Mouse (Mus musculus): ENCODE measurements around the gene Cfap52. TPM values are rescaled to one million over a fixed set of nuclear protein-coding genes. Genes with fewer than 3 reads are reported as not detected.

Gene Cfap52
- polyA plus RNA-seq (2012; rRNA removed; ENCODE audit: low replicate concordance), result not detected in 2 replicates

GRCm38 (mm10) chr11:67965242-67965883 lies at the start of gene Cfap52:
Gene Cfap52 (minus strand): TSS chr11:67965651.

GRCm38 (mm10) chr11:67965905-67966878 lies 741 bp upstream of the Cfap52 start, which contains the start of gene Stx8:
Gene Stx8 (plus strand): TSS chr11:67966193.

GRCm38 (mm10) chr11:67921827-67922754 lies 43.4 kb downstream of the Cfap52 start, which contains the start of gene Usp43:
Gene Usp43 (minus strand): TSS chr11:67922153.

Other genes with a start within 250 kb of the Cfap52 start
- 0.04 TPM in 1 of 2 replicates, not detected in the other for gene Glp2r, start 194.5 kb downstream of the Cfap52 start, polyA plus RNA-seq (2012; rRNA removed; ENCODE audit: low replicate concordance)
- not detected in 2 replicates for gene Gsg1l2, start 191.0 kb downstream of the Cfap52 start, polyA plus RNA-seq (2012; rRNA removed; ENCODE audit: low replicate concordance)
- 58.0 TPM in 1 of 2 replicates, not detected in the other for gene Dhrs7c, start 167.5 kb downstream of the Cfap52 start, polyA plus RNA-seq (2012; rRNA removed; ENCODE audit: low replicate concordance)
- 1.0 and 1.4 TPM in 2 replicates for gene Usp43, start 43.5 kb downstream of the Cfap52 start, polyA plus RNA-seq (2012; rRNA removed; ENCODE audit: low replicate concordance)
- 3.1 and 7.3 TPM in 2 replicates for gene Stx8, start 542 bp upstream of the Cfap52 start, polyA plus RNA-seq (2012; rRNA removed; ENCODE audit: low replicate concordance)